Mouse (Mus musculus) embryo, embryonic 9.5 days (tissue): Measurements from ENCODE around the gene Gm14308.
"Not testable (repeated sequence)": the region's sequence is repeated elsewhere in the genome, so short reads cannot be mapped to it uniquely, and the experiment has no call there.

Experiments used
- DNase-seq: peaks from one replicate; pipeline ENCODE4 v3.0.0-alpha.2; 2017; ENCODE audit errors: extremely low spot score

Gene Gm14308

GRCm38 (mm10) chr2:176636244-176636643 is at the start of gene Gm14308:
Gene Gm14308, minus strand, starts transcription at chr2:176636344.
- not testable (repeated sequence) for DNase-seq

DNA sequence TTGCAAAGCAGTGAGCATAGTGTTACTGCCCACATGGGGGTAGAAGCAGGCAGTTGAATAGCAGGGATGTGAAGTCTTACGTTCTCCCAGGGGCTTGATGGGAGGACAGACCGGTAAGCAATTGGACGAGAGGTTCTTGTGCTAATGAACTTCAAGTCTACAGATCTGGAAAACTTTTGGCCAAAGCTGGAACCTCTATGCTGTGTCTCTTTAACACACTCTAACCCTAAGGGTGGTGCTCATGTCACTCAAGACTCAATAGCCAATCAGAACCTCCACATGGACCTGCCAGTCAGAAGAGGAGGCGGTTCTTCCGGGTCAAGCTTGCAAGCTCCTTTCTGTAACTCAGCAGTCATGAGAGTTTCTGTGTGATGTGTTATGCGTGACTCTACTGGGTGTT is 34.1 kb upstream of the Gm14308 start, which contains the start of gene Zfp973:
Gene Zfp973, plus strand, starts transcription at position 301 of the 400 bp plus-strand sequence.
- DNase-seq = not testable (repeated sequence)
